Mouse (Mus musculus) C2C12 (cell line): ENCODE results near the gene Fut11.

Experiments used
- CEBPB ChIP-seq: IDR thresholded peaks from one replicate; pipeline ENCODE4 v1.6.1; 2011; ENCODE audit warnings: low read depth, mild to moderate bottlenecking, control low read depth, moderate library complexity
- CTCF ChIP-seq: IDR thresholded peaks from one replicate; pipeline ENCODE4 v1.5.1; 2011; ENCODE audit not compliant: control insufficient read depth, insufficient read depth, insufficient read length
- MAX ChIP-seq: IDR thresholded peaks from one replicate; pipeline ENCODE4 v1.6.1; 2011; ENCODE audit warnings: mild to moderate bottlenecking, control low read depth
- MYOD1 ChIP-seq: IDR thresholded peaks from one replicate; pipeline ENCODE4 v1.6.1; 2011; ENCODE audit warnings: low read depth; ENCODE audit not compliant: control insufficient read depth, insufficient read length
- MYOG ChIP-seq: IDR thresholded peaks from one replicate; pipeline ENCODE4 v1.6.1; 2011; ENCODE audit not compliant: control insufficient read depth, insufficient read length; ENCODE audit errors: extremely low read depth
- USF1 ChIP-seq: IDR thresholded peaks from one replicate; pipeline ENCODE4 v1.6.1; 2011; ENCODE audit warnings: low read depth, mild to moderate bottlenecking, control low read depth, moderate library complexity

- TF ChIP-seq CTCF (no peak), USF1 (no peak), MYOD1 (no peak), MAX (no peak), MYOG (no peak), CEBPB (no peak)
Observed at GRCm38 (mm10) chr14:20700362-20700761, 5.6 kb downstream of the Fut11 start.
